ENCODE assay signal across 12 mouse cellular contexts in genomic region chr3:60056451-60056850, GRCm38 (mm10). TPM values are rescaled to one million over a fixed set of nuclear protein-coding genes. Genes with fewer than 3 reads are reported as not detected.
DNase-seq lines count a peak whose midpoint lies in the region; ATAC-seq and TF ChIP-seq lines count a peak whose summit lies in the region.
"Had no signal": no experiment of that assay in that cellular context is flagged by ENCODE, and none has a peak within 500 bp of the region (broad histone marks: within the 10 kb centered on the region; RNA-seq: fewer than 3 reads in every experiment).

No protein-coding gene starts in this region.

- ATAC-seq in hindbrain, postnatal 0 days, result peak; percentile 51; the same call in 1 of the 2 replicates
- no peak for ATAC-seq in hindbrain, embryonic 16.5 days
- no peak for ATAC-seq in midbrain, embryonic 13.5 days

- peak; percentile 67 for TF ChIP-seq CTCF in hindbrain, postnatal 0 days (IDR thresholded peaks at IDR 0.05; ENCODE audit: low read depth)
- peak; percentile 50; the same call in 1 of the 2 replicates for TF ChIP-seq CTCF in brain, embryonic 14.5 days (IDR thresholded peaks at IDR 0.05; ENCODE audit: borderline replicate concordance, extremely low read depth, insufficient read depth, insufficient read length)

- H3K4me2 ChIP-seq in hindbrain, postnatal 0 days (ENCODE audit: low read depth, low read length), result no peak overlapping the region
- no peak overlapping the region for H3K4me2 ChIP-seq in hindbrain, embryonic 16.5 days (ENCODE audit: low read length)
- no peak overlapping the region for H3K4me2 ChIP-seq in midbrain, embryonic 13.5 days (replicated peaks)

- no peaks in the 10 kb centered on the region for H3K4me1 ChIP-seq in hindbrain, postnatal 0 days (ENCODE audit: insufficient read depth, low read length)
- no peaks in the 10 kb centered on the region for H3K4me1 ChIP-seq in hindbrain, embryonic 16.5 days (ENCODE audit: control insufficient read depth, insufficient read depth, low read depth, low read length)
- no peaks in the 10 kb centered on the region for H3K4me1 ChIP-seq in midbrain, embryonic 13.5 days (replicated peaks)

- no peaks in the 10 kb centered on the region for H3K36me3 ChIP-seq in hindbrain, postnatal 0 days (ENCODE audit: insufficient read depth, low read length)
- no peaks in the 10 kb centered on the region for H3K36me3 ChIP-seq in hindbrain, embryonic 16.5 days (ENCODE audit: control insufficient read depth, insufficient read depth, low read length)
- H3K36me3 ChIP-seq in splenic B cell, adult 2 months (ENCODE audit: control insufficient read depth, insufficient read depth, low read length, poor library complexity, severe bottlenecking), result no peaks in the 10 kb centered on the region
- H3K36me3 ChIP-seq in midbrain, embryonic 13.5 days, result no peaks in the 10 kb centered on the region

- 35% methylated on average over 3 of the region's 3 CpGs for WGBS in hindbrain, postnatal 0 days
- 27% methylated on average over 3 of the region's 3 CpGs for WGBS in hindbrain, embryonic 16.5 days
- WGBS in midbrain, embryonic 13.5 days, result 35% methylated on average over 3 of the region's 3 CpGs

- peak; percentile 67 for DNase-seq in hindbrain, postnatal 0 days (ENCODE audit: low spot score)
- peak; percentile 15 to 20 for DNase-seq in right cerebral cortex, adult 2 months (ENCODE audit: low spot score in 2 of 2)
- no peak for DNase-seq in right cerebral cortex, postnatal 36 days (ENCODE audit: low spot score in 2 of 2)
- peak; percentile 58 for DNase-seq in brain, embryonic 14.5 days (ENCODE audit: low read depth)
- DNase-seq in splenic B cell, adult 2 months (ENCODE audit: low read depth, low spot score), result peak; percentile 51
- no peak for DNase-seq in natural killer cell, adult 2 months (ENCODE audit: low spot score in 2 of 2)

- no peaks in the 10 kb centered on the region for H3K9me3 ChIP-seq in hindbrain, postnatal 0 days (ENCODE audit: low read length)
- no peaks in the 10 kb centered on the region for H3K9me3 ChIP-seq in hindbrain, embryonic 16.5 days (ENCODE audit: control insufficient read depth, low read length)
- no peaks in the 10 kb centered on the region for H3K9me3 ChIP-seq in midbrain, embryonic 13.5 days

- no peak overlapping the region for H3K9ac ChIP-seq in hindbrain, postnatal 0 days (replicated peaks; ENCODE audit: low read length)
- H3K9ac ChIP-seq in hindbrain, embryonic 16.5 days (ENCODE audit: low read depth, low read length), result no peak overlapping the region
- H3K9ac ChIP-seq in midbrain, embryonic 13.5 days (replicated peaks), result no peak overlapping the region

- H3K4me3 ChIP-seq in hindbrain, postnatal 0 days (ENCODE audit: low read length), result no peak overlapping the region
- H3K4me3 ChIP-seq in hindbrain, embryonic 16.5 days (ENCODE audit: low read length), result no peak overlapping the region
- H3K4me3 ChIP-seq in midbrain, embryonic 13.5 days (replicated peaks), result no peak overlapping the region
- H3K4me3 ChIP-seq: myocyte had no signal

- H3K27ac ChIP-seq in hindbrain, postnatal 0 days, result no peak overlapping the region
- no peak overlapping the region for H3K27ac ChIP-seq in hindbrain, embryonic 16.5 days (ENCODE audit: low read depth, low read length)
- no peak overlapping the region for H3K27ac ChIP-seq in midbrain, embryonic 13.5 days

- H3K27me3 ChIP-seq in hindbrain, postnatal 0 days (ENCODE audit: insufficient read depth, low read length), result no peaks in the 10 kb centered on the region
- H3K27me3 ChIP-seq in hindbrain, embryonic 16.5 days (replicated peaks; ENCODE audit: control insufficient read depth, insufficient read depth, low read length), result no peaks in the 10 kb centered on the region
- H3K27me3 ChIP-seq in splenic B cell, adult 2 months (ENCODE audit: control insufficient read depth, insufficient read depth, low read length, poor library complexity, severe bottlenecking), result no peaks in the 10 kb centered on the region
- H3K27me3 ChIP-seq in midbrain, embryonic 13.5 days, result no peaks in the 10 kb centered on the region

- no peak for TF ChIP-seq POLR2A in brain, embryonic 14.5 days (IDR thresholded peaks at IDR 0.05; ENCODE audit: borderline replicate concordance, extremely low read depth, insufficient read depth, insufficient read length, poor library complexity, severe bottlenecking)

RNA-seq across cellular contexts. Expression of gene Sucnr1, which starts 25.2 kb away (rescaled TPM):
- not detected in 2 replicates for total RNA-seq in hindbrain, postnatal 0 days (2014; rRNA removed)
- polyA plus RNA-seq in hindbrain, postnatal 0 days (2015; fragmentation: Nextera tagmentation; extraction: Ambion mirVana), result 0.11 TPM in 2 replicates
- polyA plus RNA-seq in hindbrain, embryonic 16.5 days (2015; fragmentation: Nextera tagmentation; extraction: Ambion mirVana), result 0.10 TPM in 1 of 2 replicates, not detected in the other
- 0.05 TPM in 1 of 2 replicates, not detected in the other for polyA plus RNA-seq in brain, embryonic 14.5 days (2012; rRNA removed)
- not detected in 2 replicates for polyA plus RNA-seq in midbrain, embryonic 13.5 days (2015; fragmentation: Nextera tagmentation; extraction: Ambion mirVana)
- total RNA-seq: left cerebral cortex, adult 18-20 months had no signal
- polyA plus RNA-seq: myocyte had no signal

RNA-seq across cellular contexts. Expression of gene Aadac, which starts 30.9 kb away (rescaled TPM):
- total RNA-seq in hindbrain, postnatal 0 days (2014; rRNA removed), result not detected in 2 replicates
- not detected in 2 replicates for polyA plus RNA-seq in hindbrain, postnatal 0 days (2015; fragmentation: Nextera tagmentation; extraction: Ambion mirVana)
- not detected in 2 replicates for polyA plus RNA-seq in hindbrain, embryonic 16.5 days (2015; fragmentation: Nextera tagmentation; extraction: Ambion mirVana)
- polyA plus RNA-seq in brain, embryonic 14.5 days (2012; rRNA removed), result 0.18 TPM in 1 of 2 replicates, not detected in the other
- polyA plus RNA-seq in midbrain, embryonic 13.5 days (2015; fragmentation: Nextera tagmentation; extraction: Ambion mirVana), result not detected in 2 replicates
- total RNA-seq: heart, adult 18-20 months; left cerebral cortex, adult 18-20 months had no signal
- polyA plus RNA-seq: myocyte; testis, adult 2 months had no signal

RNA-seq across cellular contexts. Expression of gene Aadacl2, which starts 49.9 kb away (rescaled TPM):
- total RNA-seq in hindbrain, postnatal 0 days (2014; rRNA removed), result not detected in 2 replicates
- polyA plus RNA-seq in hindbrain, postnatal 0 days (2015; fragmentation: Nextera tagmentation; extraction: Ambion mirVana), result not detected in 2 replicates
- not detected in 2 replicates for polyA plus RNA-seq in hindbrain, embryonic 16.5 days (2015; fragmentation: Nextera tagmentation; extraction: Ambion mirVana)
- polyA plus RNA-seq in brain, embryonic 14.5 days (2012; rRNA removed), result 0.11 TPM in 1 of 2 replicates, not detected in the other
- not detected in 2 replicates for polyA plus RNA-seq in midbrain, embryonic 13.5 days (2015; fragmentation: Nextera tagmentation; extraction: Ambion mirVana)
- total RNA-seq: heart, adult 18-20 months; left cerebral cortex, adult 18-20 months had no signal
- polyA plus RNA-seq: myocyte; testis, adult 2 months had no signal

Comparison
In these comparisons a context has a peak if more than half of its experiments do, and no peak if none do; other contexts are left out.
1. DNase-seq: peak in hindbrain, postnatal 0 days (single experiment), right cerebral cortex, adult 2 months (2 of 2), brain, embryonic 14.5 days (single experiment) and splenic B cell, adult 2 months (single experiment); none in right cerebral cortex, postnatal 36 days (0 of 2) and natural killer cell, adult 2 months (0 of 2).